Mouse (Mus musculus) heart, postnatal 4 days (tissue): ENCODE results near the gene Thbs3. TPM values are rescaled to one million over a fixed set of nuclear protein-coding genes. Genes with fewer than 3 reads are reported as not detected.
A peak's percentile ranks its signal among the peaks of the same experiment; 100 is the strongest.

Experiments used
- DNase-seq: peaks from one replicate; pipeline ENCODE4 v3.0.0; 2021
- microRNA-seq, 2 experiments: library from miRNA; unstranded; fragments of <30 nt; microRNA quantifications; one replicate each; pipeline ENCODE4 v1.2.0; 2021 to 2022
- total RNA-seq, 2 experiments: library from RNA; stranded (reverse); gene quantifications; 2 replicates each; pipeline ENCODE4 v1.2.3; 2021

The Thbs3 gene
- total RNA-seq, 2 experiments from 2014 or later = 25.0 to 34.5 TPM

GRCm38 (mm10) chr3:89256177-89256576, 41.2 kb downstream of the Thbs3 start:
- peak; percentile 50 for DNase-seq

DNA sequence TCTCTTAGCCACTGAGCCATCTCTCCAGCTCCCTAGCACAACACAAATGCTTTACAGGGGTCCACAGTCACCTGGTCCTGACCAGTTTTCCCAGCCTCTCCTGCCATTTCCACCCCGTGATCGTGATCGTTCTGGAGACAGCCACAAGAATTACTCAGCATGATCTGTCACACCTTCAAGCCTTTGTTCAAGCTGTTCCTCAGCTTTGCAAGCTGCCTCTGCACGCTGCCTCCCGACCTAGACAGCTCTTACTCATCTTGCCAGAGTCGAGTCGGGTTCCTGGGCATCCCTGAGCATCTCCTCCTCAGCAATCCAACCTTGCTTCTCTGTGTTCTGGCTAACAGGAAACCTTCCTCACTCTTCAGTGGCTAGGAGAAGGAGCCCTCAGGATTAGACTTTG, 44.1 kb downstream of the Thbs3 start, which contains the start of gene Dpm3:
Dpm3 (plus strand) TSS at position 283 of the 400 bp plus-strand sequence.
- DNase-seq = no peak

GRCm38 (mm10) chr3:89260211-89260610, 45.2 kb downstream of the Thbs3 start:
- DNase-seq = no peak

GRCm38 (mm10) chr3:89262417-89262816, 47.4 kb downstream of the Thbs3 start:
- peak; percentile 48 for DNase-seq

- DNase-seq = peak; percentile 76
These were observed 51.5 kb downstream of the Thbs3 start for GRCm38 (mm10) chr3:89266439-89266893.

GRCm38 (mm10) chr3:89268916-89269315, 53.9 kb downstream of the Thbs3 start:
- DNase-seq = no peak

GRCm38 (mm10) chr3:89270051-89270755, 55.2 kb downstream of the Thbs3 start, which contains the start of gene Slc50a1:
Gene Slc50a1, minus strand, starts transcription at chr3:89270570.
- peak; percentile 93 for DNase-seq

DNA sequence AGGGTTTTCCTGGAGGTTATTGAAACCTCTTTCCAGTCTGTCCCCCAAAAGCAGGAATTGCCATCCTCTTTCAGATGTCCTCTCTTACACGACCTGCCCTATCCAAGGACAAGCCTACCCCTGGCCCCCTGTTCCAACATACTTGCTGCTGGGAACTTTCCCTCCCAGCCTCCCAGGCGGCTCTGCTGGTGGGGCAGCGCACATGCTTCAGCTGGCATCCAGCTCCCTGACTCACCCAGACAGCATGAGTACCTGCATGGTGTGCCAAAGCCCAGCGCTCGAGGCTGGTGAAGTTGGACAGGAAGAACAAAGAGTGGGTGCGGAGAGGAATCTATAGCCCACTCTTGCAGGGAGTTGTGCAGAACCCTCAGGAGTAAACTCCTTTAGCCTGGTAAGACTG, 55.9 kb downstream of the Thbs3 start:
- peak; percentile 70 for DNase-seq

DNA sequence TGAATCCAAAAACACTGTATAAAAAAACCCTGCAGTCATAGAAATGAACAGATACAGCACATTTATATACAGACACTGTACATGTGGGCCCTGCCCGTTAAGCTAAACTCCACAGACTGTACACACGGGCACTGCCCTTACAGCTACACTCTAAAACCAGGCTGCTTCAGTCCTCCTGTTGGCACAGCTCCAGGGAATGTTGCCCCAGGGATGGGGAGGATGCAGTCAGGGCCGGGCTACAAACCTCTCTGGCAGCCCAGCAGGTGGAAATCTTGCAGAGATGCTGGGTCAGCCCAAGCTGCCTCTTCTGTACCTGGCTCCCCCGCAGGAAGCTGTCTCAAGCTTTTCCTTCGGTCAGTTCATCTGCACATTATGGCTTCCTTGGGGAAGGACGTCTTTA, 56.8 kb downstream of the Thbs3 start:
- DNase-seq = peak; percentile 60

GRCm38 (mm10) chr3:89276061-89276460, 61.1 kb downstream of the Thbs3 start:
- no peak for DNase-seq

Small RNAs within 50 kb of the gene (microRNA-seq; reads per million reads assigned to microRNA genes)
- gene Mir92b = 29.7 to 48.7 reads per million in 2 experiments

Other genes starting within 250 kb of the Thbs3 start
- gene Rusc1, start 121.9 kb upstream of the Thbs3 start, total RNA-seq = 10 to 100 TPM; 12.3 to 12.5 TPM
- gene Gm43738, start 114.1 kb upstream of the Thbs3 start, total RNA-seq = not detected
- 10 to 100 TPM; 54.5 to 58.7 TPM for gene Fdps, start 113.2 kb upstream of the Thbs3 start, total RNA-seq
- not detected for gene Pklr, start 79.0 kb upstream of the Thbs3 start, total RNA-seq
- gene Hcn3, start 55.0 kb upstream of the Thbs3 start, total RNA-seq = 1 to 10 TPM in 1 of 2 experiments, under 1 TPM in 1; 0.86 to 1.1 TPM
- 10 to 100 TPM; 30.3 to 32.1 TPM for gene Clk2, start 50.4 kb upstream of the Thbs3 start, total RNA-seq
- 10 to 100 TPM; 46.7 to 47.3 TPM for gene Scamp3, start 37.7 kb upstream of the Thbs3 start, total RNA-seq
- 1 to 10 TPM; 8.8 to 9.0 TPM for gene Fam189b, start 32.0 kb upstream of the Thbs3 start, total RNA-seq
- gene Gba, start 12.3 kb upstream of the Thbs3 start, total RNA-seq = 10 to 100 TPM; 19.7 to 21.8 TPM
- 10 to 100 TPM; 62.9 to 67.2 TPM for gene Mtx1, start 11.9 kb downstream of the Thbs3 start, total RNA-seq
- gene Muc1, start 13.9 kb downstream of the Thbs3 start, total RNA-seq = under 1 TPM; 0.61 to 0.74 TPM
- 100 to 1,000 TPM; 100 to 104 TPM for gene Krtcap2, start 30.8 kb downstream of the Thbs3 start, total RNA-seq
- gene Trim46, start 31.1 kb downstream of the Thbs3 start, total RNA-seq = 1 to 10 TPM; 1.3 to 1.6 TPM
- 10 to 100 TPM; 51.6 to 61.0 TPM for gene Dpm3, start 44.2 kb downstream of the Thbs3 start, total RNA-seq
- gene Slc50a1, start 55.4 kb downstream of the Thbs3 start, total RNA-seq = 10 to 100 TPM; 24.9 to 28.0 TPM
- 10 to 100 TPM; 37.9 to 42.0 TPM for gene Efna1, start 66.0 kb downstream of the Thbs3 start, total RNA-seq
- under 1 TPM in 1 of 2 experiments, not detected in 1; 0.26 TPM for gene Efna3, start 107.8 kb downstream of the Thbs3 start, total RNA-seq
- 1 to 10 TPM; 3.1 to 3.7 TPM for gene Efna4, start 122.8 kb downstream of the Thbs3 start, total RNA-seq
- 10 to 100 TPM; 93.6 to 95.2 TPM for gene Adam15, start 134.8 kb downstream of the Thbs3 start, total RNA-seq
- gene Dcst2, start 146.8 kb downstream of the Thbs3 start, total RNA-seq = under 1 TPM; 0.14 to 0.23 TPM
- under 1 TPM; 0.21 to 0.72 TPM for gene Dcst1, start 150.1 kb downstream of the Thbs3 start, total RNA-seq
- 10 to 100 TPM; 13.8 to 15.1 TPM for gene Zbtb7b, start 179.6 kb downstream of the Thbs3 start, total RNA-seq
- under 1 TPM in 1 of 2 experiments, not detected in 1; 0.68 TPM for gene Lenep, start 187.6 kb downstream of the Thbs3 start, total RNA-seq
- gene Flad1, start 196.7 kb downstream of the Thbs3 start, total RNA-seq = 10 to 100 TPM; 30.7 to 33.0 TPM
- 10 to 100 TPM; 62.8 to 64.3 TPM for gene Cks1b, start 203.2 kb downstream of the Thbs3 start, total RNA-seq
- gene Shc1, start 203.3 kb downstream of the Thbs3 start, total RNA-seq = 10 to 100 TPM; 68.8 to 69.2 TPM
- 10 to 100 TPM; 20.3 to 22.1 TPM for gene Pygo2, start 215.0 kb downstream of the Thbs3 start, total RNA-seq
- gene Pbxip1, start 221.5 kb downstream of the Thbs3 start, total RNA-seq = 10 to 100 TPM; 66.0 to 73.8 TPM
- gene Pmvk, start 239.4 kb downstream of the Thbs3 start, total RNA-seq = 10 to 100 TPM; 11.3 to 13.3 TPM